Mouse (Mus musculus) splenic B cell, adult 2 months (primary cell): ENCODE results near the gene Mrpl23.

Experiments used
- DNase-seq: peaks from one replicate; pipeline ENCODE4 v3.0.0-alpha.2; 2011; ENCODE audit warnings: low read depth, low spot score
- H3K27me3 ChIP-seq: 2 replicates; pipeline ENCODE4 v1.6.1; 2012; ENCODE audit warnings: mild to moderate bottlenecking, low read length, moderate library complexity, mixed read lengths; ENCODE audit not compliant: control insufficient read depth, poor library complexity, insufficient read depth, severe bottlenecking
- H3K36me3 ChIP-seq: 2 replicates; pipeline ENCODE4 v1.6.1; 2012; ENCODE audit warnings: mild to moderate bottlenecking, low read length, moderate library complexity, mixed read lengths; ENCODE audit not compliant: control insufficient read depth, poor library complexity, insufficient read depth, severe bottlenecking

Mrpl23 gene

DNA sequence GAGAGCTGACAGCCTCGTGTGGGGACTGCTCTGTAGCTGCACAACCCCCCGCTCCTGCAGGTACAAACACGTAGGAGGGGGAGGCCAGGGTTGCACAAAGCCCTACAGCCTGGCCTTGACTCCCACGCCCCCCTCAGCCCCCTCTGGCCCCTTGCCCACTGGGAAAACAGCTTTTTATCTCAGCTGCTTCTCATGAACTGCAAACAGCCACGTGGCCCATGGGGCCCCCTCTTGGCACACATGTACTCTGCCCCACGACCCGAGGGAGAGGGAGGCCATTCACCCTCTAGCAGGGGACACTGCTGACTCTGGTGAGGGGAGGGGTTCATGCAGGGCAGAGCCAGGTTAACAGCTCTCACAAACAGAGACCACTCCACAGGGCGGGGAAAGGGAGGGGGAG lies 36.5 kb downstream of the Mrpl23 start:
- no peaks in the 10 kb centered on the region for H3K27me3 ChIP-seq
- no peak for DNase-seq
- H3K36me3 ChIP-seq, result no peaks in the 10 kb centered on the region

DNA sequence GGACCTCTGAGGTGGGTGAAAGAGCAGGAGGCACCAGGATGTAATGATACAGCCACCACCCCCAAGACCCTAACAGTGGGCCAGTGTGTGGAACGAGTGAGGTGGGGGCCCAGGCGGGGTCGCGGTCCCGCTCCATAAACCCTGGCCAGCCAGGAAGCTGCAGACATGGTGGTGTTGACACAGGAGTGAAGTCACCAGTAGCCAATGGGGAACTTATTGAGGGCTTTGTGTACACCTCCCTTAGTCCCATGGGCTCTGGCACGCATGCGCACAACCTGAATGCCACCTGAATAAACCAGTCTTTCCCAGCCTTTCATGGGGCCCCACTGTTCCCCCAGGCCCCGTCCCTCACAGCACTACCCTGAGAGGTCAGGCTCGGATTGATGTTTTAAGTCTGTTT lies 38.1 kb downstream of the Mrpl23 start:
- Histone ChIP-seq H3K36me3 (no peaks in the 10 kb centered on the region), H3K27me3 (no peaks in the 10 kb centered on the region)
- DNase-seq, result no peak

GRCm38 (mm10) chr7:142571458-142572220 lies 39.2 kb downstream of the Mrpl23 start:
- Histone ChIP-seq H3K27me3 (no peaks in the 10 kb centered on the region), H3K36me3 (no peaks in the 10 kb centered on the region)
- DNase-seq, result peak; percentile 5

DNA sequence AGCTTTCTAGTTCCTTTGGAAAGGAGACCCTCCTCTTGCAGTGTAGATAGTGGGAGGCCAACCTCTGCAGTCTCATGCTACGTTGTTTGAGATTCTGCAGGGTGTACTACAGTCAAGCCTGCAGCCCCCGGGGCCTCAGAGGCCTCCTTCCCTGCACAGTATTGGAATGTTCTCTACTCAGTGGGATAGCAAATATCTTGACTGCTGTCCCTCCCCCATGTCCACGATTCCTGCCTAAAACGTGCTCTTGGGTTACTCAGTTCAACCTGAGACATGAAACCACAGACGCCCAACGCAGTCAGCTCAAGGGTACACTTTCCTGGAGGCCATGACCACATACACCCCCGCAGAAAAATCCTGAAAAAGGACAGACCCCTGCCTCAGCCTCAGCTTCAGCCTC lies 39.9 kb downstream of the Mrpl23 start:
- no peaks in the 10 kb centered on the region for H3K27me3 ChIP-seq
- no peaks in the 10 kb centered on the region for H3K36me3 ChIP-seq
- DNase-seq, result no peak

- no peak for DNase-seq
- Histone ChIP-seq H3K27me3 (no peaks in the 10 kb centered on the region), H3K36me3 (no peaks in the 10 kb centered on the region)
Measured at GRCm38 (mm10) chr7:142572992-142573391, 40.5 kb downstream of the Mrpl23 start.

- no peak for DNase-seq
- Histone ChIP-seq H3K27me3 (no peaks in the 10 kb centered on the region), H3K36me3 (no peaks in the 10 kb centered on the region)
Measured at GRCm38 (mm10) chr7:142574155-142574660, 41.7 kb downstream of the Mrpl23 start.

GRCm38 (mm10) chr7:142574826-142575351 lies 42.4 kb downstream of the Mrpl23 start:
- Histone ChIP-seq H3K36me3 (no peaks in the 10 kb centered on the region), H3K27me3 (no peaks in the 10 kb centered on the region)
- DNase-seq, result no peak

DNA sequence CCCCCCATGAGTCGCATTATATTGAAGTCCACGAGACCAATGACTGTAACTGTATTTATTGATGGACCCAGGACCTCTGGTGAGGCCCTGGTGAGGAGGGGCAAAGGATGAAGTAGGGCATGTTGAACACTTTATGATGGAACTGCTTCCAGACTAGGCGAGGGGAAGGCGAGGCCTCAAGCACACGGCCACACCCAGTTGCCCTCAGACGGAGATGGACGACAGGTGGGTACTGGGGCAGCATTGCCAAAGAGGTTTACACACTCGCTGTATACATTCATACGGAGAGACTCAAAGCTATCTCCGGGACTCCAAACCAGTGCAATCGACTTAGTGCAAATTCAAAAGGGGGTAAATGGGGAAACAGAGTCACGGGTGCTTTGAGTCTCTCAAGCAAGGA lies 43.0 kb downstream of the Mrpl23 start:
- no peak for DNase-seq

GRCm38 (mm10) chr7:142575971-142576370 lies 43.5 kb downstream of the Mrpl23 start:
- H3K27me3 ChIP-seq, result no peaks in the 10 kb centered on the region
- H3K36me3 ChIP-seq, result no peaks in the 10 kb centered on the region
- no peak for DNase-seq

More for the DNA sequence above, 43.0 kb downstream of the Mrpl23 start:
- Histone ChIP-seq H3K27me3 (no peaks in the 10 kb centered on the region), H3K36me3 (no peaks in the 10 kb centered on the region)

- no peaks in the 10 kb centered on the region for H3K27me3 ChIP-seq
- H3K36me3 ChIP-seq, result no peaks in the 10 kb centered on the region
- no peak for DNase-seq
Measured at GRCm38 (mm10) chr7:142576472-142577326, 44.2 kb downstream of the Mrpl23 start.

- Histone ChIP-seq H3K36me3 (no peaks in the 10 kb centered on the region), H3K27me3 (no peaks in the 10 kb centered on the region)
- DNase-seq, result no peak
Measured at GRCm38 (mm10) chr7:142577806-142578423, 45.4 kb downstream of the Mrpl23 start.

GRCm38 (mm10) chr7:142579069-142579468 lies 46.6 kb downstream of the Mrpl23 start:
- no peaks in the 10 kb centered on the region for H3K36me3 ChIP-seq
- DNase-seq, result no peak
- no peaks in the 10 kb centered on the region for H3K27me3 ChIP-seq

DNA sequence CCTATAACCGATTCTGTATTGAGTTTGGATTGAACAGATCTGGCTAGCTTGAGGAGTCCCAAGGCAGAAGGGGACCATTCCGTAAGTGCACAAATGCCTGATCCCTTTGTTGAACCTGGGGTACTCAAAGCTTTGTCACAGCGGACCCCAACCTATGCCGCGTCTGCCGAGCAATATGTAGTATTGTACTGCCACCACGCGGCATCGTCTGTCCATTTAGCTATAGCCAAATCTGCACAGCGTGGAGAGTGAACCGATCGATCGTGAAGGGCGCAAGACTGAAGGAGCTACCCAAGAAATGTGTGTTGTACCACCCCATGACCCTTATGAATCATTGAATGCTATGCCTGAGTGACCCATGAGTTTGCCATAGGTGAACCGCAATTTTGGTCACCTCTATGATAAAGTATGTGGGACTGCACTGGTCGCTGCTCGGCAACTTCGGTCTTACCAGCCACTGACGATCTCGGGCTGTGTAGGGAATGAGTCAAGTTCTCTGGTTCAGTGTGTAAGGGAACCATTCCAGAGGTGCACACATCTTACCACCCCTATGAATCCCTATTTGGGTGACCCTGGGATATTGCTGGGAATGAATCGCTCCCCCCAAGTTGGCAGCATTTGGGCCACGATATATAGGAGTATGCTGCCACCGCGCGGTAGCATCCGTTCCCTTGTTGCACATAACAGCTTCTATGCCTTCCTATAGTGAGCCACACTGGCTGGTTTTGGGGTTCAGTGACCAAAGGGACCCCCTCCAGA lies 47.8 kb downstream of the Mrpl23 start:
- no peaks in the 10 kb centered on the region for H3K27me3 ChIP-seq
- no peaks in the 10 kb centered on the region for H3K36me3 ChIP-seq
- DNase-seq, result peak; percentile 66

- DNase-seq, result no peak
- Histone ChIP-seq H3K27me3 (no peaks in the 10 kb centered on the region), H3K36me3 (no peaks in the 10 kb centered on the region)
Measured at GRCm38 (mm10) chr7:142581186-142581585, 48.7 kb downstream of the Mrpl23 start.
